Mouse (Mus musculus) midbrain, embryonic 16.5 days (tissue): Measurements from ENCODE around the gene Ncoa5. TPM values are rescaled to one million over a fixed set of nuclear protein-coding genes. Genes with fewer than 3 reads are reported as not detected.

Experiments used
- ATAC-seq: fragments of 200-750 bp; cut with Nextera tagmentation; 2 replicates; pipeline ENCODE4 v1.8.0; 2017; ENCODE audit warnings: moderate TSS enrichment
- H3K27ac ChIP-seq: fragments of 300-500 bp; sonication (generic); 2 replicates; pipeline ENCODE4 v1.5.1; 2014; ENCODE audit warnings: mild to moderate bottlenecking, low read length, mixed read lengths
- H3K27me3 ChIP-seq: fragments of 300-500 bp; sonication (generic); 2 replicates; pipeline ENCODE4 v1.6.1; 2014; ENCODE audit warnings: low read depth, low read length, mixed read lengths; ENCODE audit not compliant: control insufficient read depth, insufficient read depth
- H3K36me3 ChIP-seq: fragments of 300-500 bp; sonication (generic); 2 replicates; pipeline ENCODE4 v1.6.1; 2014; ENCODE audit warnings: mild to moderate bottlenecking, low read length, moderate library complexity, mixed read lengths; ENCODE audit not compliant: control insufficient read depth, insufficient read depth
- H3K4me1 ChIP-seq: fragments of 300-500 bp; sonication (generic); 2 replicates; pipeline ENCODE4 v1.6.1; 2014; ENCODE audit warnings: mild to moderate bottlenecking, low read length, mixed read lengths; ENCODE audit not compliant: control insufficient read depth, insufficient read depth
- H3K4me2 ChIP-seq: fragments of 300-500 bp; sonication (generic); 2 replicates; pipeline ENCODE4 v1.6.1; 2014; ENCODE audit warnings: mild to moderate bottlenecking, low read length, mixed read lengths
- H3K4me3 ChIP-seq: fragments of 300-500 bp; sonication (generic); 2 replicates; pipeline ENCODE4 v1.5.1; 2014; ENCODE audit warnings: low read depth, mild to moderate bottlenecking, low read length, moderate library complexity, mixed read lengths
- H3K9ac ChIP-seq: fragments of 300-500 bp; sonication (generic); 2 replicates; pipeline ENCODE4 v1.6.1; 2014; ENCODE audit warnings: low read depth, low read length, mixed read lengths
- H3K9me3 ChIP-seq: fragments of 300-500 bp; sonication (generic); replicated peaks from 2 replicates; pipeline ENCODE4 v1.6.1; 2014; ENCODE audit warnings: mild to moderate bottlenecking, low read length, mixed read lengths; ENCODE audit not compliant: control insufficient read depth, poor library complexity, severe bottlenecking
- WGBS: fragments of 180-500 bp; shearing (Covaris S2); extraction: QIAGEN DNeasy Blood & Tissue Kit; methylation state at CpG from one replicate; pipeline ENCODE4 v1.1.7; 2014; 5-methylcytosine and 5-hydroxymethylcytosine counted together
- polyA plus RNA-seq: library from polyadenylated mRNA; unstranded; fragments of >200 nt; fragmentation: Nextera tagmentation; extraction: Ambion mirVana; gene quantifications from 2 replicates; pipeline ENCODE4 v1.2.1, GENCODE M21; 2015

Ncoa5 gene
- polyA plus RNA-seq, 1 experiment from 2014 or later = 105 TPM

- peaks cover 32% of the 10 kb centered on the region for H3K4me1 ChIP-seq
- H3K4me3 ChIP-seq = no peak overlapping the region
- no peak for ATAC-seq
- no peaks in the 10 kb centered on the region for H3K27me3 ChIP-seq
- no peak overlapping the region for H3K9ac ChIP-seq
- no peaks in the 10 kb centered on the region for H3K9me3 ChIP-seq
- WGBS = 21% methylated on average over 8 of the region's 9 CpGs
- H3K27ac ChIP-seq = no peak overlapping the region
- no peak overlapping the region for H3K4me2 ChIP-seq
- no peaks in the 10 kb centered on the region for H3K36me3 ChIP-seq
Measured at GRCm38 (mm10) chr2:165073381-165073781, 38.7 kb upstream of the Ncoa5 start.

- Histone ChIP-seq H3K9ac (peak overlapping the region; percentile 33), H3K27ac (no peak overlapping the region), H3K36me3 (no peaks in the 10 kb centered on the region), H3K27me3 (no peaks in the 10 kb centered on the region), H3K4me3 (no peak overlapping the region), H3K4me1 (peaks cover 12% of the 10 kb centered on the region), H3K9me3 (no peaks in the 10 kb centered on the region), H3K4me2 (peak overlapping the region; percentile 35)
- WGBS = 26% methylated on average over 23 of the region's 23 CpGs
- no peak; the same call in 1 of the 2 replicates for ATAC-seq
Measured at GRCm38 (mm10) chr2:165070096-165070816, 35.6 kb upstream of the Ncoa5 start.

GRCm38 (mm10) chr2:165068806-165069205, 34.1 kb upstream of the Ncoa5 start:
- H3K4me2 ChIP-seq = no peak overlapping the region
- WGBS = 70% methylated on average over 2 of the region's 2 CpGs
- H3K4me3 ChIP-seq = no peak overlapping the region
- H3K9ac ChIP-seq = no peak overlapping the region
- H3K36me3 ChIP-seq = no peaks in the 10 kb centered on the region
- H3K9me3 ChIP-seq = no peaks in the 10 kb centered on the region
- ATAC-seq = no peak
- no peak overlapping the region for H3K27ac ChIP-seq
- H3K4me1 ChIP-seq = peaks cover 12% of the 10 kb centered on the region
- H3K27me3 ChIP-seq = no peaks in the 10 kb centered on the region

GRCm38 (mm10) chr2:165064489-165064888, 29.8 kb upstream of the Ncoa5 start:
- no peak overlapping the region for H3K27ac ChIP-seq

GRCm38 (mm10) chr2:165061638-165062433, 27.2 kb upstream of the Ncoa5 start:
- Histone ChIP-seq H3K9me3 (no peaks in the 10 kb centered on the region), H3K4me2 (no peak overlapping the region), H3K27ac (no peak overlapping the region), H3K4me1 (no peaks in the 10 kb centered on the region), H3K4me3 (no peak overlapping the region), H3K27me3 (no peaks in the 10 kb centered on the region), H3K36me3 (no peaks in the 10 kb centered on the region), H3K9ac (no peak overlapping the region)
- no peak for ATAC-seq
- 85% methylated on average over 16 of the region's 16 CpGs for WGBS

More at GRCm38 (mm10) chr2:165064489-165064888, 29.8 kb upstream of the Ncoa5 start:
- Histone ChIP-seq H3K4me3 (no peak overlapping the region), H3K27me3 (no peaks in the 10 kb centered on the region), H3K9me3 (no peaks in the 10 kb centered on the region), H3K4me1 (no peaks in the 10 kb centered on the region), H3K4me2 (no peak overlapping the region), H3K9ac (no peak overlapping the region), H3K36me3 (no peaks in the 10 kb centered on the region)
- no peak for ATAC-seq
- 69% methylated on average over 7 of the region's 7 CpGs for WGBS

GRCm38 (mm10) chr2:165059961-165060360, 25.3 kb upstream of the Ncoa5 start:
- Histone ChIP-seq H3K4me1 (no peaks in the 10 kb centered on the region), H3K9me3 (no peaks in the 10 kb centered on the region), H3K9ac (no peak overlapping the region), H3K27ac (no peak overlapping the region), H3K4me3 (no peak overlapping the region), H3K36me3 (no peaks in the 10 kb centered on the region), H3K27me3 (peaks cover 3% of the 10 kb centered on the region), H3K4me2 (no peak overlapping the region)
- WGBS = 94% methylated on average over 4 of the region's 4 CpGs
- ATAC-seq = no peak

- H3K4me2 ChIP-seq = no peak overlapping the region
- no peaks in the 10 kb centered on the region for H3K36me3 ChIP-seq
- H3K9me3 ChIP-seq = no peaks in the 10 kb centered on the region
- peaks cover 3% of the 10 kb centered on the region for H3K27me3 ChIP-seq
- no peak overlapping the region for H3K4me3 ChIP-seq
- 82% methylated on average over 14 of the region's 14 CpGs for WGBS
- H3K27ac ChIP-seq = no peak overlapping the region
- H3K9ac ChIP-seq = no peak overlapping the region
- ATAC-seq = no peak
- peaks cover 5% of the 10 kb centered on the region; the same call in 1 of the 2 replicates for H3K4me1 ChIP-seq
Measured at GRCm38 (mm10) chr2:165056377-165057085, 21.9 kb upstream of the Ncoa5 start.

GRCm38 (mm10) chr2:165055905-165056304, 21.2 kb upstream of the Ncoa5 start:
- H3K36me3 ChIP-seq = no peaks in the 10 kb centered on the region
- H3K4me2 ChIP-seq = peak overlapping the region; percentile 30; the same call in 1 of the 2 replicates
- no peaks in the 10 kb centered on the region for H3K9me3 ChIP-seq
- 8% methylated on average over 7 of the region's 7 CpGs for WGBS
- peak overlapping the region; percentile 9; the same call in 1 of the 2 replicates for H3K4me3 ChIP-seq
- H3K4me1 ChIP-seq = peaks cover 11% of the 10 kb centered on the region
- H3K9ac ChIP-seq = no peak overlapping the region
- H3K27me3 ChIP-seq = peaks cover 3% of the 10 kb centered on the region
- ATAC-seq = no peak
- H3K27ac ChIP-seq = no peak overlapping the region
